Mouse (Mus musculus) brain, embryonic 14.5 days (tissue): Measurements from ENCODE around the gene Wtap.
"Not testable (repeated sequence)": the region's sequence is repeated elsewhere in the genome, so short reads cannot be mapped to it uniquely, and the experiment has no call there.

Source experiments
- CTCF ChIP-seq: fragments of 200-500 bp; IDR thresholded peaks from 2 replicates; pipeline ENCODE4 v1.5.1; 2012; ENCODE audit warnings: inconsistent platforms, mild to moderate bottlenecking, moderate library complexity, borderline replicate concordance; ENCODE audit not compliant: insufficient read depth, insufficient read length; ENCODE audit errors: extremely low read depth
- POLR2A ChIP-seq: fragments of 200-500 bp; IDR thresholded peaks from 2 replicates; pipeline ENCODE4 v1.6.1; 2012; ENCODE audit warnings: mild to moderate bottlenecking, inconsistent platforms, borderline replicate concordance; ENCODE audit not compliant: poor library complexity, insufficient read depth, insufficient read length, severe bottlenecking; ENCODE audit errors: extremely low read depth

GRCm38 (mm10) chr17:13036627-13037192 is 42.7 kb upstream of the Wtap start:
- not testable (repeated sequence) for TF ChIP-seq POLR2A, CTCF
